Mouse (Mus musculus) liver (tissue): Measurements from ENCODE around the gene Klhl11.

Experiments used
- DNase-seq: peaks from one replicate; pipeline ENCODE4 v3.0.0-alpha.2; 2020; ENCODE audit warnings: mixed read lengths

Klhl11 gene

DNA sequence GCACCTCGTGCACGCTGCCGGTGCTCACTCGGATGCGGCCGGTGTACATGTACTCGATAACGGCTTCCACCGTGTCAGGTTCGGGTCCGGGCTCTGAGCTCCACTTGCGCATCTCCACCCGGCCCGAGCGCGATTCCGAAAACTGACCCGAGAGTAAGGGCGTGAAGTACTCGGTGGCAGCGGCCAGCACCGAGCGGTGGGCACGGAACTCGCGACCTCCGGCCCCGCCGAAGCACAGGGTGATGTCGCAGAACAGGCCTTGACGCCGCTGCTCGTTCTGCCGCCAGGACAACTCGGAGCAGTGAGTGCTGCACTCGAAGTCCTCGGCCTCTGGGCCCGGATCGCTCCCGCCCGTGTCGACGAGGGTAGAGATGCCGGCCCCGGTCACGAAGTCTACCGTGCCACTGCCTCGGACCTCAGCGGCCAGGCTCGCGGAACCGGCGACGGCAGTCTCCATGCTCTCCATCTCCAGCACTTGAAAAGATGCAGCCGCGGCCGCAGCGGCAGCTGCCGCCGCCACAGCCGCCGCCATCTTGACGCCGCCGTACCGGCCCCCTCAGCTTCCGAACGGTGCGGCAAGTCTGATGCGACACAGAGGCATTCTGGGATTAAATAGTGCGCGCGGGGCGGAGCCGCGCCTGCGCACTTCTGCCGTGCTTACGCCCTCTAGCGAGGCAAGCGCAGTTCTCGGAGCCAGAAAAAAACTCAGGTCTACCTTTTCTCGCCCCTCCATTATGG, at the start of gene Klhl11:
Klhl11 (minus strand) TSS at position 545 of the 738 bp plus-strand sequence.
- DNase-seq: peak; percentile 92

DNA sequence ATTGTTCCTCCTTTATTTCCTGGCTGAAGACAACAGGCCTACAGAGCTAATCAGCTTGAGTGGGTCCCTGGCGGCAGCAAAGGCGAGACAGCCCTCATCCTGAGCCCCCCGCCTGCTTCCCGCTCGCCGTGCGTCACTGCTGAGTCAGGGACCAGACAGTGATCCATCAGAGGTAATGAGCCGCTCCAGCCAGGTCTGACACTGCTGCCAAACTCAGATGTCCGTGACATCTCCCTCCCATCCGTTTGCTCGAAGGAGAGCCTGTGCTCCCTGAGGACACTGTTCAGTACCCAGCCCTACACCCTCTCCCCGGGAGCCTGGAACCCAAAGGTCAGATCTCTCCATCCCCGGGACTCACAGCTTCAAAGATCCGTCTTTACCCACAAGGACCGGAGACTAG, 48.3 kb upstream of the Klhl11 start:
- DNase-seq: no peak

DNA sequence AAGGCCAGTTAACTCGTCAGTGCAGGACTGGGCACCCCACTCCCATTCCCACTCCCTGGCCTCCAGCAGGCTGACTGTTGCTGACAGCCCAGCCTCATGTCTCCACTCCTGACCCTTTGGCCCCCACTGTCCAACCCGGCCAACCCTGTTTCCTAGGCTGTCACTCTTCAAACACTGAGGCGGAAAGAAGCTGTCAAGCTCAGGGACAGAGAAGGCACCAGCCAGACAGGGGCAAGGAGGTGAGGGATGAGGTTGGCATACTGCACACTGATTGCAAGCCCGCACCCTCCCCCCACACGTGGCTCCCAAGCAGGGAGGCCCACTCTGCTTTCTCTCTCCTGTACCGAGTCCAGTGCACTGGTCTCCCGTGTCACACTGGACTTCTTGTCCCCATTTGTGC, 46.6 kb upstream of the Klhl11 start:
- DNase-seq: no peak

DNA sequence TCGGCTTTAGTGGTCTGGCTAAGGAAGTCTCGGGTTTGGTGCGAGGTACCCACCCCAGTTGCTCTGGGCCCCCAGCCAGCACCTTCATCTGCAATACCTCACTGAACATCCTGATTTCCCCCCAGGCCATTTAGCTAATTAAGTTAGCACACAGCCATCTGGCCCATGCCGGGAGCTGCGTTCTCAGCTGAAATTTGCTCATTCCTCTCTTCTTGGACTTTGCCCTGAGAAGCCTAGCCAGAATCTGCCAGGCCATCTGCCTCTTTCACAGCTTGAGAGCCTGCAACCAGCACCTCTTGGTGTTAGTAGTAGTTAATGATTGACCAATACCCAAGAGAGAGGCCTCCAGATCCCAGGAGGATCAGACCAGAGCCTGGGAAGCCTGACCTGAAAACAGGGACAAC, 45.6 kb upstream of the Klhl11 start:
- no peak for DNase-seq

DNA sequence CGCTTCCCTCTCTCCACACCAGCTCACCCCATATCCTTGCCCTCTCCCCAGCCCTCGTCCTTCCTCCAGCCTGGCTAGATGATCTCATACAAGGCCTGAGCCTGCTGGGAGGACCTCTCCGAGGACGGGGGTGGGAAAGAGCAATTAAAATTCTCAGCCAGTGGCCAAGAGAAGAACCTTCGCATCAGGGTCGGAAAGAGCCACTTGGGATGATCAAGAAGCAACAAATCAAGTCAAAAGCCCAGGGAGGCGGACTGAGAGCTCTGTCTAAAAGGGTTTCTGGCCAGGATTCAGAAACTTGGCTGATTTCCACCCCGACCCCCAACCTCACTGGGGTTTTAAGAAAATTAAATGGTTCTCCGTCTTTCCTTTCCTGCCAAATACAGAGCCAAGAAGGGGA, 43.8 kb upstream of the Klhl11 start:
- DNase-seq: no peak

DNA sequence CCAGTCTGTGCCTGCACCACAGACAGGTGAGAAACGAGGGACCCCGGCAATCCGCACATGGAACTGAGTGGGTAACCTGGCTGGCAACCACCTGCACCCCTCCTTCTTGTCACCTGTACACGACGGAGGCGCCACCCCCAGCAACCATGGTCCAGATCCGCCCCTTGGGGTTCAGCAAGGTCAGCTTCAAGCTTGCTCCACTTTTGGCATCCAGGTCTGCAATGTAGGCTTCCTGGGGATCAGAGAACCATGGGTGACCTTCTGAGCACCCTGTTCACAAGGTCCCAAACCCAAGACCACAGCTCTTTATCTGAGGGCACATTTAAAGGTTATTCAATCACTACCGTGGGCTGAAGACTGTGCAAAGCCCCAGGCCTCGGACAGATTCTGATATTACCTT, 43.2 kb upstream of the Klhl11 start:
- no peak for DNase-seq

DNA sequence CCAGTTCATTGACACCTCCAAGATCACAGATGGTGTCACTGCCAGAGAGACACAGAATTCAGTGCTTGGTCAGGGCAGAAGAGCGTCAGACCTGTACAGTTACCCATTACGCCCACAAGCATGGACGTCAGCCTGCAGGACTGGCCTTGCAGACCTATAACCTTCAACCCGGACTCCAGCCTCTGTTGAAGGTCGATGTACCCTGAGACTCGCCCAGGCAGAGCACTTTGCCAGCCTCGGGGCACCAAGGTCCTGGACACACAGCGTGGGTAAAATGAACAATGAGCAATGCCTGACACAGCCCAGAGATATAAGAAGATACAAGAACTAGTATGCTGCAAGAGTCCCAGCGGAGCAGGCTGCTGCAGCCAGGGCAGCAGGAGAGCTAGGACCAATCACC, 42.5 kb upstream of the Klhl11 start:
- no peak for DNase-seq

DNA sequence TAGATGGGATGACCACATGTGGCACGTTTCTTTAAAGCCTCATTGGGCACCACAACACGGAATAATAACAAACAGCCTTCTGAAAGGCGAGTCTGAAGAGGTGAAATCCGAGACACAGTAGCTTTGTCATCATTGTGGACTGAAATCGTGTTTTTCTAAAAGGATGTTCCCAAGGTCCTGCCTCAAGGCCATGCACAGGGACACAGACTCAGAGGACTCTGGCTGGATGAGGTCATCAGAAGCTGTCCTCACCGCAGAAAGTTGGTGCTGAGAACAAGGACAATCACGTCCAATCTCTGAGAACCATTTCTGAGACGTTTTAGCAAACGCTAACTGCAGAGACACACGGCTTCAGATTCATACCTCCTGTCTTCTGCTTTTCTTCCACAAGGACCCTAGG, 41.2 kb upstream of the Klhl11 start:
- no peak for DNase-seq

DNA sequence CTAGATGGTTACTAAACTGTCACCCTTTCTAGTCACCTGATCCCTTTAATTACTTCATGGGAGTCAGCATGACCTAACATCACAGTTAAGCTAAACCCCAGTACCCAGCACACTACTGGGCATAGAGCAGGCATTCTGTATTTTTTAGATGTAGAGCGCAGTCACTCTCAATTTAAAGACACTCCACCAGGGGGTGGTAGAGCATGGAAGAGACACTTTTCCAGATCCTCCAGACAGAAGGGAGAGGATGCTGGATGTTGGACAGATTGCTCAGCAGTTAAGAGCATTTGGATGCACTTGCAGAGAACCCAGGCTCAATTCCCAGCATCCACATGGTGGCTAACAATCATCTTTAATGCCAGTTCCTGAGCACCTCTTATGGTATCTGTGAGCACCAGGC, 39.8 kb upstream of the Klhl11 start:
- DNase-seq: no peak

DNA sequence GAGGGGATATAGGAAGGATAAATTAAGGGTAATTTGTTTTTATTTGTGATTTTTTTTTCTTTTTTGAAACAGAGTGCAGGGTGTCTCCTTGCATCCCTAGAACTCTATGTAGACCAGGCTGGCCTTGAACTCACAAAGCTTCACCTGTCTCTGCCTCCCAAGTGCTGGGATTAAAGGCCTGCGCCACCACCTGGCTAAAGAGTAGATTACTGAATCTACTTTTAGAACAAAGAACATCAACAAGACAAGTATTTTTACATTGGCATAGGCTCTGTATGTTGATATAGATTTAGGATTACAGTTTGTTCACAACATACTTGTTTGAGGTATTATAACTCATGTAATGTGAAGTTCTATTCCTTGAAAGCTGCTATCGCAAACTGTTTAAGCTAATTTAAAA, 38.0 kb upstream of the Klhl11 start:
- no peak for DNase-seq

DNA sequence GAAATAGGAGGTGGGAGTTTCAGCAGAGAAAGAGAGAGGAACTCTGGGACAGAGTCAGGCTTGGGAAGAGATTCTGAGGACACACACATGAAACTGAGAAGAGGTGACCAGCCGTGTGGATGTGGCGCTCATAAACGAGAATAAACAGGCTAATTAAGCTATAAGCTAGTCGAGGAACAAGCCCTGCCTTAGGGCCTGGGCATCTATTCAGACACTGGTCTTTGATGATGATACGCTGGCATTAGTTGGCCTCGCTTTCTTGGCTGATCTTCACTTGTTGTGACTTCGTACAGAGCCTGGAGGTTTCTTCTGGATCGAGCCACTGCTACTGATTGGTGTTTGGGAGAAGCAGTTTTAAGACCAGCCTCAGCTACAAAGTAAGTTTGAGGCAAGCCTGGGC, 33.5 kb upstream of the Klhl11 start:
- DNase-seq: no peak

DNA sequence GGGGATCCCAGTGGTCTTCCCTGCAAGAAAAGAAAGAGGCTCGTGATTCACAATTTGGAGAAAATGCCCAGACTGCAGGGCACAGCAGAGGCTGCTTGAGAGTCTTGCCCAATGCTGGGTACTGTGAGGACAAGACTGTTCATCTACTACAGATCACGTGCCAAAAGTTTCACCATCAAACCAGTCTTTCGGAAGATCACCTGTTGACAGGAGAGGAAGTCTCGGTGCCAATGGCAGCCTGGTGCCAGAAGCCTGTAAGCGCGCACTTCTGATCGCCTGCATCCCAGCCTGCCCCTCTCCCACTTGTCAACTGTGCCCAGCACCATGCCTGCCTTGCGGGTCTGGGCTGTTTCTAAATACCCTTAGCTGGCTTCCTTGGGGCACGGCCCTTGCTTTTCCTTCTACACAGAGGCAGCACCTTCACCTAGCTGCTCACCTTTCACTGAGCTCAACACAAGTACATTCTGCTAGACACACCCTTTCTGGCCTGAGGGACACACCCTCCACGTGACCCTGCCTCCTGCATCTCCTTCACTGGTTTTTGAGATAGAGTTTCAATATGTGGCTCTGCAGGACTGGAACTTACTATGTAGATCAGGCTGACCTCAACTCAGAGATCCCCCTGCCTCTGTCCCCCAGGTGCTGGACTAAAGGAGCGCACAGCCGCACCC, 32.6 kb upstream of the Klhl11 start:
- DNase-seq: no peak

DNA sequence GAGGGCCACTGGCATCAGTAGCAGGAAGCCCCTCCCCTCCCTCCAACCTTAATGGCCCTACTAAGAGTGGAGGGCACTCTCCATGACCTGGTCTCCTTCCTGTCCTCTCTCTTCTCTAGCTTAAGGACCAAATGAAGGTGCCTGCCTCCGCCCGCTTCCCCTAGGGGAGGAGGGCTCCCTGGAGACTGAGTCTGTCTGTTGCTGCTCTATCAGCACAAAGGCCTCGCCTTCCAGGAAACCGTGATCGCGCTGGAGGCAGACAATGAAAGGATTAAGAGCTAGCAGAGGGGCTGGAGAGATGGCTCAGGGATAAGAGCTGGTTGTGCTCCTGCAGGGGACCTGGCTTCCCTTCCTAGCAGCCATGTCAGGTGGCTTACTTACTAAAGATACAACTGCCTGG, 28.8 kb upstream of the Klhl11 start:
- DNase-seq: peak; percentile 41

DNA sequence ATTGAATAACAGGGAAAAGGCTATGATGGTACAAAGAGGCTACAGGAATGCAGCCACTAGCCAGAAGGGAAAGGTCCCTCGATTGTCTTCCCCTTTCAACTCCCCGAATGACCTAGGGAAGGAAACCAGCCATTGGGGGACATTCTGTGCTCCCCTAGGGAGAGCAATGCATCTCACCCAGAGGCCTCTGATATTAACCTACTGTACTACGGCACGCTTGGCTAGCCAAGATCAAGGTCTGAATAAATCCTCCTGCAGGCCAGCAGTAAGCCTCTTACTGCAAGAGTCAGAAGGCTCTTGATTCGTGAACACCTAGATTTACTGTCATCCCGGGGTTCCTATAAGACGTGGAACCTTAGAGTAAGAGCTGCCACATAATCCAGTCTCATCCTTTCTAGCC, 28.1 kb upstream of the Klhl11 start:
- no peak for DNase-seq

DNA sequence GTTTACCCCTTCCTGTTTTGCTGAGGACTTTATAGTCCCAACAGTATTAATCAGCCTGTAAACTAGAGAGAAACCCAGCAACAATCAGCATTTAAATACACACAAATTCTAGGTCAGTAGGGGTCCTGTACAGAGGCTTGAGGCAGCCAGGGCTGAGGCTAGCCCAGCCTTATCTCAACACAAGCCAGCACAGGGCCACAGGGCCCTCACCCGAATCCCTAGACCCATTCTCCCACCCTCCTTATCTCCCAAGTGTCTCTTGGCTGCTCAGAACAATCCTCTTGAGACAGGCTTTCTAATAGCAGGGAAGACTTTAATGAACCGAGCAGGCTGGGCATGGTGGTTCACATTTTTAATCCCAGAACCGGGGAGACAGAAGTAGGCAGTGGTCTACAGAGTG, 27.7 kb upstream of the Klhl11 start:
- DNase-seq: peak; percentile 24

DNA sequence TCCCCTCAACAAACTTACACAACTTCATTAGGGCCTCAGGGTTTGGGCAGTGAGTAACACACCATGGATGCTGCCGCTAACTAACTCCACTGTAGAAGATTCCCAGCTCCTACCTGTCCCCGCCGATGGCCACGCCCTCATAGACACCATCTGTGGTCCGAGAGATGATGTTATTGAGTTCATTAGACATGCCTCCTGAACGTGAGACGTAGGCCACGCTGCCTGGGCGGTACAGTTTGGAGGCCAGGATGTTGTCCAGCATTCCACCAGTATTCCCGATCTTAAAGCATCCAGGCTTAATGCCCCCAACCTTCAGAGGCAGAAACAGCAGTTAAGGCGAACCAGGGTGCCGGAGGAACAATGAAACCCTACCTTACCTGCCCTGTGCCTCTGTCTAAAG, 21.2 kb upstream of the Klhl11 start:
- DNase-seq: no peak

DNA sequence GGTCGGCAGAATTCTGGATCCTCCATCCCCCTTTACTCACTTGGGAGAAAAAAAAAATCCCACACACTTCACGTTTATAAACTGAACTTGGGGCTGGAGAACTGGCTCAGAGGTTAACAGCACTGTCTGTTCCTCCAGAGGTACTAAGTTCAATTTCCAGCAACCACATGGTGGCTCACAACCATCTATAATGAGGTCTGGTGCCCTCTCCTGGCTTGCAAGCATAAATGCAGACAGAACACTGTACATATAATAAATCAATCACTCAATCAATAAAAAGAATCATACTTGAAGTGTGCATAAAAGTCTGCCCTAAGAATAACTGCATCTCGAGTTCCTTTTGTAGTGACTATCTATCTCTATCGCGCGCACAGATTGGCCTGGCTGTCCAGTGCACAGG, 18.4 kb upstream of the Klhl11 start:
- DNase-seq: no peak

DNA sequence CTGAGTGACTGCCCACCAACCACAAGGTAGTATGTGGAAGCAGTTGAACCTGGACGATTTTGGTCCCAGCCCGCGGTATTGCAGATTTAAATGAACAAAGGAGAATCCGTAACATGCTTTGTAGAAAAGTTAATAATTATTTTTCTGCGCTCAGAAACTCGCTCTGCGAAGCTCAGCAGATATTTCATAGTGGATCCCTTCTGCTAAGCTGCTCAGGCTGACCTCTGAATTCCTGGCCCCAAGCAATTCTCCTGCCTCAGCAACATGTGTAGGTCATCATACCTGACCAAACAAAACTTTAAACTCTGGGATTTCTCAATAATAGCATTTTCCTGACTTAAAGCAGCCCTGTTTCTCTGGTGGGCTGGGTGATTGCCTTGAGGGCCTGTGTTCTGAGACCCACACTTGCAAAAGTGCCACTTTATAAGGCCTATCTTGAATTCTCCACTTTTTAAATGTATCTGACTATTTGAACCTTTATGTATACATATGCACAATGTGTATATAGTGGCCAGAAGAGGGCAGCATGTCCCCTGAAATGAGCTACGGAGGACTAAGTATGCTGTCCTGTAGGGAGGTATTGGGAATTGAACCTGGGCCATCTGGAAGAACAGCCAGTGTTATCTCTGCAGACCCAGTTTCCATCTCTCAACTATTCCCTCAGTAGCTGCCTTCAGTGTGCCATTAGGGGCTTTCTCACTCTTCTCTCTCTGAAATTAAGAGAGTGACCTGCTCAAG, 13.4 kb upstream of the Klhl11 start:
- DNase-seq: peak; percentile 34

DNA sequence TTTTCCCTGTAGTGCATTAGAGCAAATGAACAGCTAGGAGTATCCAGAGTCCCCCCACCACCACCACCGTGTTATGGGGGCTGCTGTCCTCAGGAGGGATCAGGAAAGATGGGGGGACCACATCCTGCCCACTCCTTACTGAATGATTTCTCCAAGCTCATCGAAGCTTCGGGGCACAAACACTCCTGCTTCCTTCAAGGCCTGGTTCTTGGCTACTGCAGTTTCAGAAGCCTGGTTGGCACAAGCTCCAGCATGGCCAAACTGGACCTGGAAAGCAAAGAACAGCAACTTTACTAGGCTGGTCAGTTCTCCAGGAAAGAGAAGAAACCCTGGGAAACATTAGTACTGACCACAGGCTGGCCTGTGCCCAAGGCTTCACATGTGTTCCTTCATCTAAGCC, 11.9 kb upstream of the Klhl11 start:
- DNase-seq: no peak

DNA sequence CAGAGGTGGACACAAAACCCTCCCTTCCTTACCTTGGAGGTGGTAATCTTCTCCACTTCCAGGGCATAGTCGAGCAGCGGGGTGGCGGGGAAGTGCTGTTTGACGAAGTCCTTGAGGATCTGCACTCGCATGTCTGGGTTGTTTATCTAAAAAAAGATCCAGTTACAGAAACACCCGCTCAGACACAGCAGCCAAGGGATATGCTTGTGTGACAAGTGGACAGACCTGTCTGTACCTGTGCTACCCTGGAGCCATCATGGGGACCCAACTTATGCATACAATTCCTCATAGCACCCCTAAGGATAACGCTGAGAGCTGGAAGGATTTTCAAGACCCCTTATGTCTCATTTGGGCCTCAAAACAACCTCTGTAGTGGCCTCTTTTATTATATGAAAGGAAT, 6.6 kb upstream of the Klhl11 start:
- DNase-seq: no peak

DNA sequence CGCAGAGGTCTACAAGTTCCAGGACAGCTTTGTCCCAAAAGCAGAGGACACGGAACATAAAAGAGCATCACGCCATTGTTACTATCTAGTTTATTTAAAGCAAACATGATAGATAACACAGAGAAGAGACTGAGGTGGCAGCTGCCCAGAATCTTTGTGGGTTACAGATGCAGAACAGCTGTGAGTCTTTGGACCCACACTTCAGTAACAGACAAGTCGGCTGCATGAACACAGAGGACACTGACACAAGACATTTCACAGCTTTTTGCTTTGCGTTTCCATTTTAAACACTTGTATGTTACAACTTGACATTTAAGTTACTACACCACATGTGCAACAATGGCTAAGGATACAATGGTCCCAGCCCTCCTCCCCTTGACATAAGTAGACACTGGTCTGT, 3.7 kb upstream of the Klhl11 start:
- DNase-seq: no peak

DNA sequence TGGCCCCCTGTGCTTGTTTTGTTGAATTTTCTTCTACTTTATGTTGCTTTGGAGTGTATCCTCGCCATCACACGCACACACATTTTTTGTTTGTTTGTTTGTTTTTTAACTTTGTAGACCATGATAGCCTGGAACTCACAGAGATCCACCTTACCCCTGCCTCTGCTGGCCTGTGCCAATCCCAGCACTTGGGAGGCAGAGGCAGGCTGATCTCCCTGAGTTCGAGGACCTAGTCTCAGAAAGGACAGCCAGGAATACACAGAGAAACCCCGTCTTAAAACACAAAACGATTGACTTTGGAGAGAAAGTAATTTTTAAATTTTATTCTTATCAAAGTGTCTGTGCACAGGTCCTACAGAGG, 374 bp upstream of the Klhl11 start:
- DNase-seq: no peak

DNA sequence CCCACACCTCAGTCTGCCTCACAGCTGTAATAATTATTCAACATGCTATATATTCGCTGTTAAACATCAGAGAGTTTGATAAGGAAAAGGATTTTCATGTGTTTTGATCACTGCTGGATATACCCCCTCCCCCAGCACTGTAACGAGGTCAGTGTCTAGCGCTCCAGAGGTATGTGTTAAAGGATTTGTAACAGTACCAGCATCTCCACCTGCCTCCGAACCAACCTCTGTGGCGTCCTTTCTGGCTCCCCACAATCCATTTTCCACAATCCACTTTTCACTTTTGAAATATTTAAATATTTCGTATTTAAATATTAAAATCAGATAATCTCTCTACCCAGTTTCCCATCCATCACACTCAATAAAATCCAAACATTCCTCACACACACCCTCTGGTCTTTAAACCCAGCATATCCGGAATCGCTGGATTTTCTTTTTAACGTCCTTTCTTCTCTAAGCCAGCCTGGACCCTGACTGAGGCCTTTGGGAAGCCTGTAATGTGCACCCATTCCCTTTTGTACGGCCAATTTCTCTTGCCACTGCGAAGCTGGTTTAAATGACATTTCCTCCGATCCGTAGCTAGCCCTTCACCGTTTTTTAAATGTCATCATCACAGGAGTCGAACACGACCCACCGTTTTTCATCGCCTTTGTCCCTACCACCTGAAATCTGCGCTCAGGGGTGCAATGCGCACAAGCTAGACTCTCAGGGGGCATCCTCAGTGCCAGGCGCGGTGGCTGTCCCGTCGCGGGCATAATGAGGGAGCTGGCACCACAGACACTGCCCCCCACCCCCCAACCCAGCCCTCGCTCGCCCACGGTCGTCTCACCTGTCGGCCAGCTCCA, 967 bp downstream of the Klhl11 start:
- no peak for DNase-seq
